Mouse (Mus musculus) stomach, postnatal 0 days (tissue): ENCODE data around the gene L3hypdh. TPM values are rescaled to one million over a fixed set of nuclear protein-coding genes. Genes with fewer than 3 reads are reported as not detected.
A peak's percentile ranks its signal among the peaks of the same experiment; 100 is the strongest.
"Not testable (repeated sequence)": the region's sequence is repeated elsewhere in the genome, so short reads cannot be mapped to it uniquely, and the experiment has no call there.

ENCODE experiments used
- ATAC-seq: fragments of 200-750 bp; cut with Nextera tagmentation; 2 replicates; pipeline ENCODE4 v1.8.0; 2017; ENCODE audit not compliant: low FRiP score, low TSS enrichment
- DNase-seq: peaks from one replicate; pipeline ENCODE4 v3.0.0-alpha.2; 2016; ENCODE audit warnings: low spot score
- H3K27ac ChIP-seq: fragments of 300-500 bp; sonication (generic); replicated peaks from 2 replicates; pipeline ENCODE4 v1.5.1; 2014; ENCODE audit warnings: mild to moderate bottlenecking, control low read depth
- H3K27me3 ChIP-seq: fragments of 300-500 bp; sonication (generic); 2 replicates; pipeline ENCODE4 v1.6.1; 2014; ENCODE audit warnings: low read length; ENCODE audit not compliant: control insufficient read depth, insufficient read depth
- H3K36me3 ChIP-seq: fragments of 300-500 bp; sonication (generic); 2 replicates; pipeline ENCODE4 v1.6.1; 2014; ENCODE audit warnings: low read length, mixed read lengths; ENCODE audit not compliant: control insufficient read depth, insufficient read depth
- H3K4me1 ChIP-seq: fragments of 300-500 bp; sonication (generic); replicated peaks from 2 replicates; pipeline ENCODE4 v1.6.1; 2014; ENCODE audit warnings: antibody characterized with exemption; ENCODE audit not compliant: control insufficient read depth, insufficient read depth
- H3K4me2 ChIP-seq: fragments of 300-500 bp; sonication (generic); replicated peaks from 2 replicates; pipeline ENCODE4 v1.6.1; 2014; ENCODE audit warnings: low read depth, mild to moderate bottlenecking, control low read depth, moderate library complexity
- H3K4me3 ChIP-seq: fragments of 300-500 bp; sonication (generic); 2 replicates; pipeline ENCODE4 v1.5.1; 2014; ENCODE audit warnings: low read depth, low read length, control low read depth
- H3K9ac ChIP-seq: fragments of 300-500 bp; sonication (generic); 2 replicates; pipeline ENCODE4 v1.6.1; 2014; ENCODE audit warnings: mild to moderate bottlenecking, low read length, control low read depth, mixed read lengths
- H3K9me3 ChIP-seq: fragments of 300-500 bp; sonication (generic); 2 replicates; pipeline ENCODE4 v1.6.1; 2016; ENCODE audit warnings: low read length; ENCODE audit not compliant: control insufficient read depth
- CTCF ChIP-seq: IDR thresholded peaks from 2 replicates; pipeline ENCODE4 v1.5.1; 2016; ENCODE audit warnings: antibody characterized with exemption, low read depth, mild to moderate bottlenecking, moderate library complexity
- EP300 ChIP-seq: optimal IDR thresholded peaks from 2 replicates; pipeline ENCODE3; 2016; ENCODE audit warnings: antibody characterized with exemption
- WGBS: fragments of 180-500 bp; shearing (Covaris S2); extraction: QIAGEN DNeasy Blood & Tissue Kit; methylation state at CpG from one replicate; pipeline ENCODE4 v1.1.7; 2014; 5-methylcytosine and 5-hydroxymethylcytosine counted together
- polyA plus RNA-seq: library from polyadenylated mRNA; unstranded; fragments of >200 nt; fragmentation: Nextera tagmentation; extraction: Ambion mirVana; gene quantifications from 2 replicates; pipeline ENCODE4 v1.2.1, GENCODE M21; 2015

Gene L3hypdh
- polyA plus RNA-seq, 1 experiment from 2014 or later = 8.7 TPM

DNA sequence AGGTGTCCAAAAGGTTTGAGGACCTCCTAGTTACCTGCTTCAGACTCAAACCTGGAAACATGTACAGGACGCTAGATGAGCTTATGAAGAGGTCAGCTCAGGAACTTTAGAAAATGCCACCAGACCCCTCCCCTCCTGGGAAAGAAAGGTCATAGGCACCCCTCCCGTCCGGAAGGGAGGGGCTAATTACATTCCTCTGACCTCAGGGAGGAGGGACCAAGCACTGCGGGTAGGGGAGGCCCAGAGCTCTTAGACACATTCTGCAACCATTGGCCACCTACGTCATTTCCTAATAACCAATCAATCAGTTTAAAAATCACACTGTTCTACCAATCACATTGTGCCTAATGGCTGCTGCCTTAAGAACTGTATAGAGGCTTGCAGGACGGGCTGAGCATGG lies 32.7 kb downstream of the L3hypdh start:
- H3K4me3 ChIP-seq = no peak overlapping the region
- no peak overlapping the region for H3K27ac ChIP-seq
- no peak overlapping the region for H3K4me2 ChIP-seq
- H3K36me3 ChIP-seq = no peaks in the 10 kb centered on the region
- H3K4me1 ChIP-seq = no peaks in the 10 kb centered on the region
- TF ChIP-seq EP300 = no peak
- no peak for TF ChIP-seq CTCF
- WGBS = 77% methylated on average over 6 of the region's 6 CpGs
- H3K9ac ChIP-seq = no peak overlapping the region
- H3K27me3 ChIP-seq = no peaks in the 10 kb centered on the region
- ATAC-seq = no peak
- H3K9me3 ChIP-seq = no peaks in the 10 kb centered on the region
- no peak for DNase-seq

DNA sequence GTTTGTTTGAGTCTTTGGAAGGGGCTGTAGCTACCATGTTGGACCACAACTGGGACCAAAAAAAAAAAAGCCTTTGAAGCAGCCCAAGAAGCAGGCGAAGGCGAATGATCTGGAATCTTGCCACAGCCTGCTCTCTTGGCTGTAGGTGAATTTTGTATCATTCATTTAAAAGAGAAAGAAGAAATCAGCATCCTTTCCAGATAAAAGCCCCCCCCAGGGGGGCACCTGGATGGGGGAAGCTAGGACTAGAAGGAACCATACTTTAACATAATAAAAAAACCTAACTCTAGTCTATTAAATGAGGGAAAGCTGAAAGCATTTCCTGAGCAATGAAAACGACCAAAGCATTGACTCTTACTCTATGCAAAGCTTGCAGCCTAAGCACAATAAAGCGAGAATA lies 34.4 kb downstream of the L3hypdh start:
- Histone ChIP-seq H3K9ac (no peak overlapping the region), H3K36me3 (no peaks in the 10 kb centered on the region), H3K27me3 (no peaks in the 10 kb centered on the region), H3K4me1 (no peaks in the 10 kb centered on the region), H3K9me3 (no peaks in the 10 kb centered on the region), H3K4me3 (no peak overlapping the region), H3K27ac (no peak overlapping the region), H3K4me2 (no peak overlapping the region)
- DNase-seq (no peak), ATAC-seq (no peak)
- TF ChIP-seq EP300 (no peak), CTCF (no peak)
- WGBS = 90% methylated on average over 4 of the region's 4 CpGs

GRCm38 (mm10) chr12:72050156-72050555 lies 35.1 kb downstream of the L3hypdh start:
- not testable (repeated sequence) for H3K36me3 ChIP-seq, H3K27me3 ChIP-seq, H3K4me1 ChIP-seq, DNase-seq, H3K27ac ChIP-seq, H3K9me3 ChIP-seq, H3K4me3 ChIP-seq, ATAC-seq, H3K9ac ChIP-seq, H3K4me2 ChIP-seq
- WGBS = 91% methylated on average over 5 of the region's 5 CpGs

GRCm38 (mm10) chr12:72047513-72047912 lies 37.7 kb downstream of the L3hypdh start:
- no peak overlapping the region for H3K27ac ChIP-seq
- no peaks in the 10 kb centered on the region for H3K4me1 ChIP-seq
- DNase-seq = no peak
- H3K27me3 ChIP-seq = no peaks in the 10 kb centered on the region
- no peak overlapping the region for H3K9ac ChIP-seq
- WGBS = 1% methylated on average over 2 of the region's 2 CpGs
- no peak overlapping the region for H3K4me3 ChIP-seq
- H3K36me3 ChIP-seq = no peaks in the 10 kb centered on the region
- no peaks in the 10 kb centered on the region for H3K9me3 ChIP-seq
- no peak for ATAC-seq
- peak; percentile 83 for TF ChIP-seq CTCF
- TF ChIP-seq EP300 = no peak
- H3K4me2 ChIP-seq = no peak overlapping the region

DNA sequence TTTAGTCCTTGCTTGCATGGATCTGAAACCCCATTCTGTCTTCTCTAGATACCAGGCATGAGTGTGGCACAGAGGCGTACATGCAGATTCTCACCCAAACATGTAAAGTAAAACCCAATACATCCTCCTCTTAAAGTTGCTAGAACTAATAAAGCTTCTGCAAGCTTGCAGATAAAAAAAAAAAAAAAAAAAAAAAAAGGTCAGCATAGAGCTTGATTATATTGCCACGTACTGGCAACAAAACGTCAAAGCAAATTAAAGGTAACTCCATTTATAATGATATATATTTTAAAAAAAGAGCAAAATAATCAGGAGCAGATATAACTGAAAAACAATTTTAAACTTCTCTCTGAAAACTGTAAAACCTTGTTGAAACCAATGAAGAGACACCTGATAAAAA lies 44.0 kb downstream of the L3hypdh start:
- ATAC-seq = no peak
- H3K27ac ChIP-seq = no peak overlapping the region
- H3K9me3 ChIP-seq = no peaks in the 10 kb centered on the region
- no peaks in the 10 kb centered on the region for H3K27me3 ChIP-seq
- no peak for DNase-seq
- H3K4me3 ChIP-seq = no peak overlapping the region
- H3K4me1 ChIP-seq = no peaks in the 10 kb centered on the region
- 96% methylated on average over 3 of the region's 3 CpGs for WGBS
- no peaks in the 10 kb centered on the region for H3K36me3 ChIP-seq
- TF ChIP-seq EP300 = no peak
- no peak for TF ChIP-seq CTCF
- H3K9ac ChIP-seq = no peak overlapping the region
- no peak overlapping the region for H3K4me2 ChIP-seq

GRCm38 (mm10) chr12:72039501-72039900 lies 45.7 kb downstream of the L3hypdh start:
- DNase-seq = no peak
- 47% methylated on average over 8 of the region's 8 CpGs for WGBS
- no peak overlapping the region for H3K9ac ChIP-seq
- H3K9me3 ChIP-seq = no peaks in the 10 kb centered on the region
- ATAC-seq = no peak
- no peak for TF ChIP-seq EP300
- no peak for TF ChIP-seq CTCF
- H3K36me3 ChIP-seq = no peaks in the 10 kb centered on the region
- H3K4me2 ChIP-seq = no peak overlapping the region
- no peaks in the 10 kb centered on the region for H3K27me3 ChIP-seq
- H3K4me3 ChIP-seq = no peak overlapping the region
- no peak overlapping the region for H3K27ac ChIP-seq
- H3K4me1 ChIP-seq = no peaks in the 10 kb centered on the region
